Mouse (Mus musculus) MEL (cell line): ENCODE results near the gene Josd2. TPM values are rescaled to one million over a fixed set of nuclear protein-coding genes. Genes with fewer than 3 reads are reported as not detected.

Experiments
- DNase-seq: peaks from one replicate; pipeline ENCODE4 v3.0.0; 2011; ENCODE audit warnings: low read depth, low spot score
- H3K27ac ChIP-seq: 2 replicates; pipeline ENCODE4 v1.5.1; 2012; ENCODE audit warnings: low read depth, mild to moderate bottlenecking, control low read depth, low read length, moderate library complexity; ENCODE audit not compliant: control insufficient read depth
- H3K27me3 ChIP-seq, 2 experiments: fragments of 150-350 bp in 1 of 2; sonication (generic) in 1 of 2; 2 replicates each; pipeline ENCODE4 v1.6.1; 2012; ENCODE audit warnings: low read length in 2 of 2, mild to moderate bottlenecking in 2 of 2, improper control_type of control experiment in 1 of 2, moderate library complexity in 1 of 2; ENCODE audit not compliant: insufficient read depth in 2 of 2, control insufficient read depth in 1 of 2
- H3K36me3 ChIP-seq, 2 experiments: 2 replicates each; pipeline ENCODE4 v1.6.1; 2012 to 2014; ENCODE audit warnings: low read length in 2 of 2, improper control_type of control experiment in 1 of 2, inconsistent platforms in 1 of 2, mild to moderate bottlenecking in 1 of 2; ENCODE audit not compliant: insufficient read depth in 2 of 2, control insufficient read depth in 1 of 2
- H3K4me1 ChIP-seq, 2 experiments: fragments of 150-350 bp in 1 of 2; sonication (generic) in 1 of 2; 2 replicates each; pipeline ENCODE4 v1.6.1; 2012; ENCODE audit warnings: low read length in 2 of 2, improper control_type of control experiment in 1 of 2, mild to moderate bottlenecking in 1 of 2; ENCODE audit not compliant: insufficient read depth in 2 of 2, control insufficient read depth in 1 of 2
- H3K4me3 ChIP-seq, 2 experiments: fragments of 150-350 bp in 1 of 2; sonication (generic) in 1 of 2; 2 replicates each; pipeline ENCODE4 v1.5.1; 2012; ENCODE audit warnings: low read depth in 2 of 2, low read length in 2 of 2, mild to moderate bottlenecking in 2 of 2, moderate library complexity in 2 of 2, control low read depth in 1 of 2, improper control_type of control experiment in 1 of 2; ENCODE audit not compliant: control insufficient read depth in 1 of 2, insufficient read depth in 1 of 2
- H3K79me2 ChIP-seq: 2 replicates; pipeline ENCODE4 v1.6.1; 2012; ENCODE audit warnings: mild to moderate bottlenecking, low read length, moderate library complexity; ENCODE audit not compliant: control insufficient read depth, poor library complexity, insufficient read depth
- H3K9ac ChIP-seq: 2 replicates; pipeline ENCODE4 v1.6.1; 2012; ENCODE audit warnings: low read depth, mild to moderate bottlenecking, control low read depth, low read length, moderate library complexity; ENCODE audit not compliant: control insufficient read depth, poor library complexity, severe bottlenecking
- H3K9me3 ChIP-seq: fragments of 150-350 bp; sonication (generic); replicated peaks from 2 replicates; pipeline ENCODE4 v1.6.1; 2012; ENCODE audit warnings: mild to moderate bottlenecking, low read length, improper control_type of control experiment, moderate library complexity; ENCODE audit not compliant: insufficient read depth
- BHLHE40 ChIP-seq: IDR thresholded peaks from 2 replicates; pipeline ENCODE4 v1.6.1; 2012; ENCODE audit warnings: low read depth, mild to moderate bottlenecking, inconsistent platforms, low read length, improper control_type of control experiment, borderline replicate concordance
- CHD1 ChIP-seq: IDR thresholded peaks from 2 replicates; pipeline ENCODE4 v1.6.1; 2012; ENCODE audit warnings: low read depth, mild to moderate bottlenecking, inconsistent platforms, low read length, improper control_type of control experiment
- CTCF ChIP-seq, 3 experiments: IDR thresholded peaks in 2 of 3; conservative IDR thresholded peaks in 1 of 3; 2 replicates each; pipeline ENCODE4 v1.5.1; 2011 to 2012; ENCODE audit warnings: low read length in 3 of 3, low read depth in 2 of 3, mild to moderate bottlenecking in 2 of 3, improper control_type of control experiment in 1 of 3, inconsistent platforms in 1 of 3, mixed read lengths in 1 of 3, moderate library complexity in 1 of 3; ENCODE audit not compliant: control insufficient read depth in 1 of 3, insufficient read depth in 1 of 3, poor library complexity in 1 of 3, severe bottlenecking in 1 of 3
- E2F4 ChIP-seq: IDR thresholded peaks from 2 replicates; pipeline ENCODE4 v1.6.1; 2011; ENCODE audit warnings: low read depth, low read length, improper control_type of control experiment, borderline replicate concordance
- EP300 ChIP-seq, 2 experiments: IDR thresholded peaks; 2 replicates each; pipeline ENCODE4 v1.6.1; 2011; ENCODE audit warnings: improper control_type of control experiment in 2 of 2, low read length in 2 of 2, low read depth in 1 of 2, mild to moderate bottlenecking in 1 of 2
- ETS1 ChIP-seq: IDR thresholded peaks from 2 replicates; pipeline ENCODE4 v1.6.1; 2012; ENCODE audit warnings: low read depth, mild to moderate bottlenecking, inconsistent platforms, low read length, improper control_type of control experiment, moderate library complexity
- GATA1 ChIP-seq: IDR thresholded peaks from 2 replicates; pipeline ENCODE4 v1.6.1; 2011; ENCODE audit warnings: low read depth, low read length, improper control_type of control experiment
- JUND ChIP-seq: IDR thresholded peaks from 2 replicates; pipeline ENCODE4 v1.6.1; 2011; ENCODE audit warnings: low read depth, mild to moderate bottlenecking, improper control_type of control experiment, low read length
- MAX ChIP-seq: IDR thresholded peaks from 2 replicates; pipeline ENCODE4 v1.6.1; 2011; ENCODE audit warnings: low read length, improper control_type of control experiment
- MAZ ChIP-seq: IDR thresholded peaks from 2 replicates; pipeline ENCODE4 v1.6.1; 2012; ENCODE audit warnings: low read depth, mild to moderate bottlenecking, inconsistent platforms, low read length, improper control_type of control experiment
- MEF2A ChIP-seq: IDR thresholded peaks from 2 replicates; pipeline ENCODE4 v1.6.1; 2014; ENCODE audit warnings: low read depth, mild to moderate bottlenecking, inconsistent platforms, low read length, improper control_type of control experiment; ENCODE audit not compliant: poor library complexity, insufficient replicate concordance, severe bottlenecking; ENCODE audit errors: extremely low read depth
- MXI1 ChIP-seq: IDR thresholded peaks from 2 replicates; pipeline ENCODE4 v1.6.1; 2011; ENCODE audit warnings: mild to moderate bottlenecking, low read depth, low read length, improper control_type of control experiment
- MYC ChIP-seq: IDR thresholded peaks from 2 replicates; pipeline ENCODE4 v1.6.1; 2011; ENCODE audit warnings: low read depth, mild to moderate bottlenecking, low read length, improper control_type of control experiment, moderate library complexity
- NELFE ChIP-seq: IDR thresholded peaks from 2 replicates; pipeline ENCODE4 v1.6.1; 2011; ENCODE audit warnings: low read depth, low read length, improper control_type of control experiment
- POLR2AphosphoS2 ChIP-seq: IDR thresholded peaks from 2 replicates; pipeline ENCODE4 v1.6.1; 2011; ENCODE audit warnings: low read length, improper control_type of control experiment
- POLR2AphosphoS5 ChIP-seq: IDR thresholded peaks from 2 replicates; pipeline ENCODE4 v1.6.1; 2012; ENCODE audit warnings: low read depth, borderline replicate concordance, mild to moderate bottlenecking, inconsistent platforms, low read length, moderate library complexity, mixed read lengths
- RAD21 ChIP-seq: IDR thresholded peaks from 2 replicates; pipeline ENCODE4 v1.6.1; 2011; ENCODE audit warnings: mild to moderate bottlenecking, low read depth, low read length, improper control_type of control experiment
- RCOR1 ChIP-seq: IDR thresholded peaks from 2 replicates; pipeline ENCODE4 v1.6.1; 2012; ENCODE audit warnings: low read depth, mild to moderate bottlenecking, inconsistent platforms, low read length, improper control_type of control experiment
- SIN3A ChIP-seq: IDR thresholded peaks from 2 replicates; pipeline ENCODE4 v1.6.1; 2012; ENCODE audit warnings: low read length, improper control_type of control experiment, inconsistent platforms
- TAL1 ChIP-seq: IDR thresholded peaks from 2 replicates; pipeline ENCODE4 v1.6.1; 2012; ENCODE audit warnings: mild to moderate bottlenecking, inconsistent platforms, low read length, moderate library complexity, mixed read lengths
- TBP ChIP-seq: IDR thresholded peaks from 2 replicates; pipeline ENCODE4 v1.8.0; 2011; ENCODE audit warnings: low read depth, low read length, improper control_type of control experiment
- TCF12 ChIP-seq: IDR thresholded peaks from 2 replicates; pipeline ENCODE4 v1.6.1; 2014; ENCODE audit warnings: low read depth, mild to moderate bottlenecking, inconsistent platforms, low read length, improper control_type of control experiment, moderate library complexity
- UBTF ChIP-seq: IDR thresholded peaks from 2 replicates; pipeline ENCODE4 v1.6.1; 2012; ENCODE audit warnings: low read depth, mild to moderate bottlenecking, inconsistent platforms, low read length, improper control_type of control experiment, moderate library complexity, borderline replicate concordance; ENCODE audit not compliant: insufficient read depth
- USF1 ChIP-seq: IDR thresholded peaks from 2 replicates; pipeline ENCODE4 v1.6.1; 2014; ENCODE audit warnings: low read depth, mild to moderate bottlenecking, inconsistent platforms, low read length, improper control_type of control experiment, moderate library complexity
- ZC3H11A ChIP-seq: IDR thresholded peaks from 2 replicates; pipeline ENCODE4 v1.6.1; 2012; ENCODE audit warnings: low read depth, mild to moderate bottlenecking, inconsistent platforms, low read length, improper control_type of control experiment
- ZNF384 ChIP-seq: IDR thresholded peaks from 2 replicates; pipeline ENCODE4 v1.6.1; 2012; ENCODE audit warnings: low read depth, mild to moderate bottlenecking, inconsistent platforms, low read length, improper control_type of control experiment
- polyA plus RNA-seq, 2 experiments: library from polyadenylated mRNA; stranded (reverse) in 1 of 2; unstranded in 1 of 2; fragments of >175 nt in 1 of 2; fragments of >200 nt in 1 of 2; gene quantifications; 2 replicates each; pipeline versions ENCODE4 v1.2.1 to v1.2.4; 2012; ENCODE audit warnings: low replicate concordance in 2 of 2, low read depth in 1 of 2; ENCODE audit not compliant: insufficient read length in 2 of 2, insufficient read depth in 1 of 2, missing spikeins in 1 of 2
- total RNA-seq: library from RNA; depleted of rRNA; stranded (reverse); fragments of 300-350 nt; gene quantifications from 2 replicates; pipeline ENCODE4 v1.2.3, GENCODE M21; 2012

The Josd2 gene
- total and polyA plus RNA-seq, 3 experiments, result 95.5 to 141 TPM; not detected in 1

GRCm38 (mm10) chr7:44475046-44475614 is 7.3 kb downstream of the Josd2 start:
- H3K4me3 ChIP-seq, result no peak overlapping the region
- DNase-seq, result no peak
- peaks cover 0 to under 1% of the 10 kb centered on the region in 2 experiments; a peak in 2 of 4 replicates for H3K4me1 ChIP-seq
- TF ChIP-seq MAZ (no peak), TAL1 (no peak), UBTF (no peak), NELFE (no peak), EP300 (IDR thresholded peaks at IDR 0.05; ENCODE audit: low read depth in 1 of 2, low read length in 2 of 2) (no peak), POLR2AphosphoS5 (no peak), E2F4 (no peak), CHD1 (no peak), TBP (no peak), MEF2A (no peak), BHLHE40 (no peak), ZNF384 (no peak), RAD21 (no peak), ZC3H11A (no peak), POLR2AphosphoS2 (no peak), USF1 (no peak), MYC (no peak), ETS1 (no peak), RCOR1 (no peak)
- H3K9me3 ChIP-seq, result no peaks in the 10 kb centered on the region
- H3K79me2 ChIP-seq, result no peaks in the 10 kb centered on the region
- no peak overlapping the region for H3K9ac ChIP-seq
- no peak overlapping the region for H3K27ac ChIP-seq
- H3K36me3 ChIP-seq, result no peaks in the 10 kb centered on the region
- 0 out of 4 replicates have a peak, but pooled peaks cover 0 to 2% of the 10 kb centered on the region in 2 experiments for H3K27me3 ChIP-seq

GRCm38 (mm10) chr7:44482836-44483435 is 15.2 kb downstream of the Josd2 start:
- Histone ChIP-seq H3K9ac (no peak overlapping the region), H3K4me3 (no peak overlapping the region)
- TF ChIP-seq BHLHE40 (no peak), EP300 (IDR thresholded peaks at IDR 0.05; ENCODE audit: low read depth in 1 of 2, low read length in 2 of 2) (peak; percentile 71 to 82), RCOR1 (0 out of 2 replicates have a peak, but pooled peaks have one; percentile 42), SIN3A (no peak), TAL1 (peak; percentile 68), NELFE (no peak), JUND (peak; percentile 64; the same call in 1 of the 2 replicates), GATA1 (peak; percentile 85), MXI1 (0 out of 2 replicates have a peak, but pooled peaks have one; percentile 18), TCF12 (peak; percentile 90), CTCF (IDR thresholded peaks at IDR 0.05 in 2 of 3, conservative IDR thresholded peaks at IDR 0.05 in 1 of 3; ENCODE audit: control insufficient read depth in 1 of 3, insufficient read depth in 1 of 3, low read depth in 2 of 3, low read length in 3 of 3, poor library complexity in 1 of 3, severe bottlenecking in 1 of 3) (no peak), UBTF (no peak), MAX (no peak), TBP (no peak), ETS1 (peak; percentile 56; the same call in 1 of the 2 replicates)

More at GRCm38 (mm10) chr7:44482836-44483435, 15.2 kb downstream of the Josd2 start:
- Histone ChIP-seq H3K36me3 (peaks cover 0 to 6% of the 10 kb centered on the region in 2 experiments; a peak in 2 of 4 replicates), H3K27ac (peak overlapping the region; percentile 61), H3K79me2 (no peaks in the 10 kb centered on the region), H3K9me3 (no peaks in the 10 kb centered on the region), H3K4me1 (peaks cover 4 to 28% of the 10 kb centered on the region in 2 experiments), H3K27me3 (no peaks in the 10 kb centered on the region)
- peak; percentile 80 for DNase-seq
